Mouse (Mus musculus): Measurements from ENCODE around the gene D430041D05Rik.

Gene D430041D05Rik

DNA sequence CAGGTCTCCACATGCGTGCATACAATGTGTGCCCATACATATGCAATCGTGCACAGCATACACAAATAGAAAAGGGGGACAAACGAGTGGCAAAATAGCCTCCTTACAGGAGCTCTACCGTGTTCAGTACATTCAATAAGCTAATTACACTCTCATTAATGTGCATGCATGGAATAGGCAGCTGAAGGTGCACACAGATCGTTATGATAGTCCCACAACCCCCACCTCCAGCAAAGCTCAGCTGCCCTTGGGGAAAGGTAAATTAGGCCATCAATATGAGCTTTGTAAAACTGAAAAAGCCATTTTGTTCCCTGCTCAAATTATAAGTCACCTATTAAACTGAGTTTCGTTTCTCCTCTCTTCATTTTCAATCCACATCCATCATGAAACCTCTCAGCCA is 75.0 kb downstream of the D430041D05Rik start:
- peak; percentile 51 for DNase-seq

GRCm38 (mm10) chr2:104333952-104334351 is 76.9 kb downstream of the D430041D05Rik start:
- no peak for DNase-seq

DNA sequence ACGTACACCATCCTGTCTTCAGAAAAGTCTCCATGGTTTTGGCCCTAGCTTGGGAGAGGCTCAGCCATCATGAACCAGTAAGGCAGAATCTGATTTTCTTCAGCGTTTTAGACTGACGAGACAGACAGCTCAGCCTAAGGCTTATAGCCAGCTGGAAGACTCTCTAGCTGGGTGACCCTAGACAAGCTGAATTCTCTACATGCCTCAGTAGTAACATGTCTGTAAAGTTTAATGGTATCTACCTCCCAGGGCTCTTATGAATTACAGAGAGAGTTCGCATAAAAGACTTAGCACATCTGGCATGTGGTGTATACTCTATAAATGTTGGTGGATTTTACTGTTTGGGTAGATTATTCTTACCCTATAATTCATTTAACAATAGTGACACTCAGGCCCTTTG is 78.1 kb downstream of the D430041D05Rik start:
- no peak for DNase-seq

- no peak for DNase-seq
Observed at GRCm38 (mm10) chr2:104331261-104331660, 79.6 kb downstream of the D430041D05Rik start.

GRCm38 (mm10) chr2:104327116-104327794 is 83.6 kb downstream of the D430041D05Rik start:
- DNase-seq: no peak

DNA sequence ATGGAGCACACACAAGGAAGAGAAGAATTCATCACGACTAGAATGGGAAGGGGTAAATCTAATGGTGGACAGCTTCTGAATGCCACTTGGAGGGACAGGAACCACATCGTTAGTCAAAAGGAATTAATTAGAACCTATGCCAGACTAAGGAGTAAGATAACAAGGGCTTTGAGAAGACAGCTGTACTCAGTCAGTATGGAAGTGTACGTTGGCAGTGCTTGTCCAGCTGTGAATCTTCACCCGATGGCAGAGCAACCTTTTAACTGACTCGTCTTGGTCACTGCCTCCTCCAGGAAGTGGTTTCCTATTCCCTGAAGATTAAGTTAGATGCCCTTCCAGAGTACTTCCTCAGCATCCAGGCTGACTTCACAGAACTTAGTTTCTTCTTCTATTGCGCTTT is 87.0 kb downstream of the D430041D05Rik start:
- no peak for DNase-seq

DNA sequence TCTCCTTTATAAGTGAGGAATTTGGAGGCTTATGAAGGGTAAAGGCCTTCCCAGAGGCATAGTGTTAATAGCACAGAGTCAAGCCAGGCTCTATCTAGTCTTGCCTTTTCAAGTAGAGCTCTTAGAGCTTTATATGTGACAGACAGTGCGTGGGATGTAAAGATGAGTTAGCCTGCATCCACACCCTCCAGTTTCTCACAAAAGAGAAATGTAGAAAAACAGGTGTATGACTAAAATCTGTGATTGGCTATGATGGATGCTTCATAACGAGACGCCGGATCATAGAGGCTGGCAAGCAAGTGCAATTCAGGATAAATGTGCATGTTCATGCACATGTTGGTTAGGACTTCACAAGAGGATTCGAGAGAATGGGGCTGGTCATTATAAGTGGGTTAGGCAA is 87.5 kb downstream of the D430041D05Rik start:
- no peak for DNase-seq

DNA sequence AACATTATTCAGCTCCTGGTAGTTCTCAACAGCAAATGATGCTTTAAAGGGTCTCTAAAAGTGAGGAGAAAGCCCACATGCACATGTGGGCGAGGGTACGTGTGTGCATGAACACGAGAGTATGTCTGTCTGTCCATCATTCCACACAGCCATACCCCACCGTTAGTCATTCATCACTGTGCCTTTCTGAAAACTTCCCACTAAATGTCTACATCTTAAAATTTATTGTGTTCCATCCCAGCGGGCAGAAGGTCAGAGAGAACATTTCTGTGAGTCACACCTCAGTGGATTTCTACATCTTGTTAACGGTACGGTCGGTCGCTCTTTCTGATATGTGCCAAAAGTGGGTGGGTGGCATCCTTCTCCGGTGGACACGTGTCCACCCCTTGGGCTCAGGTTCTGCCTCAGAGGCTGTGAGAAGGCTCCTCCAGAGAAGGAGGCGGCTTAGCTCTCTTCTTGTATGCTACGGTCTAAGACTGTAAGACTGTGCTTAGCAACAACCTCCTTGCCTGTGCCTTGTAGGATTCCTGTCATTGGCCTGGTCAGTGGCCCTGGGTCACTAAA is 90.7 kb downstream of the D430041D05Rik start:
- no peak for DNase-seq

- DNase-seq: no peak
Observed at GRCm38 (mm10) chr2:104319443-104319842, 91.4 kb downstream of the D430041D05Rik start.

GRCm38 (mm10) chr2:104318881-104319280 is 91.9 kb downstream of the D430041D05Rik start:
- no peak for DNase-seq

DNA sequence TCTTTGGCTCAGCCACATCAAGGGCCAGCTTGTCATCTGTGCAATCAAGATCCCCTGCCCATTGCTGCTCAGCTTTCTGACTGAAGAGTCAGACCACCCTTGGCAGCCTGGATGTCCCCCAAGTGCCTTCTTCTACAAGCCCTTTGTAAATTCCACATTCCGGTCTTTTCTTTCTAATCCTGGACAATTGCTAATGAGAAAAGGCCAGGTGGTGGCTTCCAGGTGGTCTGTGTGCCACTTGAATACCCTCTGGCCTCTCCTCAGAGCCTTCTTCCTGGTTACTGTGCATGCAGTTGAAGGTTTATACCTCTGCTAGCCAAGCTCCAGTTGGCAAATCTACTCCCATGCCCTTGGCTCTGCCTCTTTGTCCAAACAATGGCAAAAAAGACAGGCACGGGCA is 92.6 kb downstream of the D430041D05Rik start:
- no peak for DNase-seq

DNA sequence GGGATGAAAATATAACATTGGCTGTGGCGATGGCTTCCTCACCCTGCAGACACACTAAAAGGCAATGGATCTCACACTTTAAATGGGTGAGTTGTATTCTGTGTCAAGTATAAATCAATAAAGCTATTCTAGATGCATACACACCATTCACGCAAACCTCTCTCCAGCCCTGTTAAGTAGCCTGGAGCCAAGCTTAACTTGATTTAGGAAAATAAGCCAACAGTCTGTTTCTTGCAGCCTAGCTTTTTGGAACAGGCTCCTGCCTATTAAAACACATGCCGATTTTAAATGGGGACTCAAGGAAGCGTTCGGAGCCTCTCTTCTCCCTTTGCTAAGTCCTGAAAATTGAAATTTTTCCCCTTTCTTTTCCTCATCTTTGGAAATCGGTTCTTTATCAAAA is 93.2 kb downstream of the D430041D05Rik start:
- no peak for DNase-seq

DNA sequence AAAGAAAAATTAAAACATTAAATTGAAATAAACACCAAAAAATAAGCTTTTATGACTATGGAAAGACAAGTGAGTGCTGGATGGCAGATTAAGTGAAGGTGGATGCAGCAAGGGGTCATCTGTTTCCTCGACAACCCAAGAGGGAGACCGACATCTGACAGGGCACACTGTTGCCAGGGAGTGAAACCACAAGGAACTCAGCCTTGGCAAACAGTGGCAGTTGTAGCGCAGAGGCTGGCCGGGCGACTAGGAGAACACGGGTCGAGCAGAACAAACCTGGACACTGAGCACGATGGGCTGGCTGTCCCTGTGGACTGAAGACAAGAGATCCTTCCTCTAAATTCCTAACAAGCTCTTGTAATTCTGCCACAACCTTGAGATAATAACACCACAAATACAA is 94.3 kb downstream of the D430041D05Rik start:
- no peak for DNase-seq

DNA sequence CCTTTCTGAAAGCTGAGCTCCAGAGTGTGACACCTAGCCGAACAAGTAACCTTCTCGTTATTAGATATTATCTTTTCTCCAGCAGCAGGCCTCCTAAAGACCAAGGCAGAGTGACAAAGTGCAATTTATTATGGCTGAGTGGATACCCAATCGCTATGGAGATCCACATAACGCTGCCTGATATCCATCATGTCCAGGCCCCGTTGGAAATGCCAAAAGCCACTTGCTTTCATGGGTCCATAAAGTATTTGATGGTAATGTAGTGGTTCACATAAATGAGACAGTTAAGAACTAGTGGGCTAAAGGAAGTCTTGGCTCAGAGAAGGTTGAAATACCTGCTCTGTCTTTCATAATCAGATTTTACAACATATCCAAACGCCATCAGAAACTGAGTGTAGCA is 97.6 kb downstream of the D430041D05Rik start:
- DNase-seq: no peak

- no peak for DNase-seq
Observed at GRCm38 (mm10) chr2:104307102-104307501, 103.7 kb downstream of the D430041D05Rik start.

DNA sequence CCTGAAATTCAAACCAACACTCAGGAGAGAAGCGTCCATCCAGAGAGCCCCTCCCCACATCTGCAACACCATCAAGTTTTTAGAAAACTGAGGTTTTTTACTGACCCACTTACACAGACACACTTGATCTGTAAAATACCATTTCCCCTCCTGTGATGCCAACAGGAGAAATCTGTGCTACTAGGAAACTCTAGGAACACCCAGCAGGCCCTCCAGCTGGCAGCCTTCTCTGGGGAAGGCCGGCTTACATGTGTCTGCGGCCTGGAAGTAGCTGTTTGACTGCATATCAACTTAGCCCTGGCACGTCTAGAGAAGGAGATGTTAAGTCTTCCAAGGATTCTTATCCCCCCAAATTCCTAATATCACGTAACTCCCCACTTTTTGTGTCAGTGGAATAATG is 105.1 kb downstream of the D430041D05Rik start:
- no peak for DNase-seq

- no peak for DNase-seq
Observed at GRCm38 (mm10) chr2:104299912-104300311, 110.9 kb downstream of the D430041D05Rik start.

DNA sequence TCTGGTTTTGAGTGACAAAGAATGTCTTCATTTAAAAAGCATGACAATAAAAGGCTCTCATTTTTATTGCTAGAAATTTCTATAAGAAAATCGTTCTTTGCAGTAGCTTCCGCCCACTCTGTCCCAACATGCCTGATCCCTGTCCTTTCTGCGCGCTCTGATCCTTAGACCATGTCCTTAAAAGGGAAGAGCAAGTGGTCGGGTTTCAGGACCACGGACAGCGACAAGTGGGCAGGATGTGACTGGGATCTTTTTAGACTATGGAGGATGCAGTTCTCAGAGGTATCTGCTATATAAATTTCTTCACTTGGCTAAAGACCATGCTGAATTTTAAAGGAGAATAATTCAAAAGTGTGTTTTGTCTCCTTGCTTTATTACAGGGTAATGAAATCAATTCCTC is 111.7 kb downstream of the D430041D05Rik start:
- peak; percentile 75 for DNase-seq

DNA sequence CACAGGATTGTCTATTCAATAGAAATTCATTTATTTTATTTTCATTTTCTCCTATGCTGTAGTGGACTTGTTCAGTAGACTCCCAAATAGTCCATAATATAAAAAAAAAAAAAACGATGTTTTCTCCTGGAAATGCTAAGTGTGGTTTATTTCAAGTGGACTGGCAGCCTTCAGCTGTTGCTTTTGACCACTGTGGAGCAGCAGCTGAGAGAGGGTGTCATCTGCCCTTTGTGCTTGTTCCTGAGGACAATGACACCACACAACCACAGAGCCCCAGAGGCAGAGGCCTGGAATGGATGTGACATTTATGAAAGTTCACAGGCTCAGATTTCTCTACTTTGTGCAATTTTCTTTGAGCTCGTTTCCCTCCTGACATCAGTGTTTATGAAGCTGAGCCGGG is 124.0 kb downstream of the D430041D05Rik start:
- DNase-seq: no peak

DNA sequence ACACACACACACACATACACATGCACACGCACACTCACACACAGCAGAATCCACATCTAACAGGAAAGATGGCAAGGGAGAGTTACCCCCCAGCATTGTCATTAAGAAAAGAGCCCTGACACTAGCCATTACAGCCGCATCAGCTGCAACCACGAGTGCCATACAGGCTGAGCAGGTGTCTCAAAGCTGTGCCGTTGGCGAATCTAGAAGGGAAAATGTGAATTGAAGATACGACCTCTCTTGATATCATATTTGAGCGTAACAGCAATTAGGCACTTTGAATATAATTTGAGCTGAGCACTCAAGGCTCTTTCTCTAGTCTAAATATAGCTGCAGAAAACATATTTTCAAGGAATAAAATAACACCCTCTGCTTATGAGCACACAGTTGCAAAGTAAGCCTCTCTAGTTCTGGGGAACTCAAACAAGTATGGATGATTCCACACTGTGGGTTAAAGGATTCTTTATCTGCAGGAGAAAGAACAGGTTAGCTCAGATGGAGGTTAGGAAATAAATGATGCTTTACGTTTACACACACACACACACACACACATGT is 127.3 kb downstream of the D430041D05Rik start:
- DNase-seq: no peak

GRCm38 (mm10) chr2:104282835-104283234 is 128.0 kb downstream of the D430041D05Rik start:
- no peak for DNase-seq

DNA sequence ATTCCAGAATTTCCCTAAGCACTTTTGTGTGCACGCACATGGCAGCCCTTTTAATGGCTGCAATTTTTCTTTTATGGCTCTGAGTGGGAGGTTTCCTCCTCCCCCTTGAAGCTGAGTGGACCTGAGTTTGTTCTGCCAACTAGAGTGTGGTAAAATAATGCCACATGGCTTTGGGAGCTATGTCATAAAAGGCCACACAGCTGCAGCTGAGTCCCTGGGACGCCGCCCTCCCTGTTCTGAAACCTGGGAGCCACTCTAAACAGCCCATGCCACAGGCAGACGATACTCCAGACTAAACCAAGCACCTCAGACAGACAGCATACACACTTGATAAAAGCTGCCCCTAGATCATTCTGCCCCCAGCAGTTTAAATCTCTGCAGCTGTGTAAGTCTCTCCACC is 143.8 kb downstream of the D430041D05Rik start:
- no peak for DNase-seq

GRCm38 (mm10) chr2:104261741-104262067 is 149.1 kb downstream of the D430041D05Rik start:
- no peak for DNase-seq

DNA sequence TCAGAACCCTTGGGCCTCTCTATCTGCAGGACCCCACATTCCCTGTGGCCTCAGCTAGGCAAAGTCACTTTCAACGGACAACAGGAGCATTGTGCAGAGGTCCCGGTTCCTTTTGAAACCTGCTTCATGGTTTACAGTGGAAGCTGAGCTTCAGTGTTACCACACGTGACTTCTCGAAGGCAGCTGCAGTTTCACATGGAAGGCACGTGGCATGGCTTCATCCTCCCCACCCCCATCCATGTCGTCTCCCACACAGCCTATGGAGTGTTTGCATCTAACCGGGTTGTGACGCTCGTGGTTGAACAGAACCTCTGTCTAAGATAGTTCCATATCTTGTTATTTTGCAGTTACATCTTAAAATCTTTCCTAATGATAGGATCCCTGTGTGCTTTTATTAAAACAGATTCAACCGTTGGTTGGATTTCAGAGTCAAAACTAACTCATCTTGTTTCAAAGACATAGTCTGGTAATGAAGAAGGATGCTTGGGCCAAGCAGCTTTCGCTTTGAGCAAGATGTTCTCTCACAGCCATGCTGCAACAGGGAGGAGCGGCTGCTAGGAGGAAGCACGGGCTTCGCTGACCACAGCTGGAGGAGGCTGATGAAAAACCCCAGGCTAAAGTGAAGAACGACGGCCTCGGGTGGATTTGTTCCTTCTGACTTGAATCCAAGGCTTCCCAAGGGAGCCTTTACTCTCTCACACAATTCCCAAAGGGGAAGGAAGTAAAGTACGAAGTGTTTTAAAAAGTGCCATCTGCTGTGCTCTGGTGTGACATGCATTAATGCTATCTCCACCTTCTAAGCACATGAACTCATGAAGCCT is 149.7 kb downstream of the D430041D05Rik start:
- peak; percentile 48 for DNase-seq
